Comparison of ENCODE assay signal across 9 mouse cellular contexts in the genomic region with DNA sequence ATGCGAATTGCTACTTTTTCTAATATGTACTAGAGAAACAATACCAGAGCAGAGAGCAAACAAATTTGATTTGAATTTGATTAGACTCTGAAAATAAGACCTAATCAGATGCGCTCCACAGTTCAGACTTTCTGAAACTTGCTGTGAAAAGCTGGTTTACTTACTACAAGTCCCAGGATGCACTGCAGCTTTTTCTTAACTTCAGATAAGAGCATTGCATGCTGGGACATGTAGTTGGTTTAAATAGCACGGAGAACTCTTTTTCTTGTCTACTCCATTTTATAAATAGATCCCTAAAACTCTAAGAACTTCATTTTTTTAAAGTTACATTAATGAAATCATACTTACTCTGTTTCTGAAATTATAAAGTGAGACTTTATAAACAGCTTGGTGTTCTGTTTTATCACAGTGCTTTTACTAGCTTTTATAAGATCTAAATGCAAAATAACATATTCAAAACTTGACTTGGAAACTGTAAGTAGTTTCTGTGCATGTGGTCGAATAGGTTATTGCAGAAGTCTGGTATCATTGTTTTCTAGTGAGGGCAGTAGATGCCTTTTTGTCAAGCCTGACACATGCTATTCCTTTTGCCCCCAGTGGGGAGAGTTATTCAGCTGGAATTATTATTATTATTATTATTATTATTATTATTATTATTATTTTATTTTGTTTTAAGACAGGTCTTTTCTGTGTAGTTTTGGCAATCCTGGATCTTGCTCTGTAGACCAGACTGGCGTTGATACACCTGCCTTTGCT.
DNase-seq lines count a peak whose midpoint lies in the region; ATAC-seq and TF ChIP-seq lines count a peak whose summit lies in the region.
"Had no signal": no experiment of that assay in that cellular context is flagged by ENCODE, and none has a peak within 500 bp of the region (broad histone marks: within the 10 kb centered on the region; RNA-seq: fewer than 3 reads in every experiment).

No protein-coding gene starts in this region.

- H3K36me3 ChIP-seq in forebrain, postnatal 0 days (ENCODE audit: insufficient read depth): no peaks in the 10 kb centered on the region

- no peak overlapping the region for H3K9ac ChIP-seq in forebrain, postnatal 0 days

- H3K27ac ChIP-seq in layer of hippocampus, adult 2 months: no peak overlapping the region
- no peak overlapping the region for H3K27ac ChIP-seq in forebrain, postnatal 0 days (ENCODE audit: low read depth, low read length)

- peak; percentile 57 for DNase-seq in adrenal gland, postnatal 14 days
- no peak for DNase-seq in adrenal gland, adult 8-10 months
- DNase-seq in layer of hippocampus, adult 2 months (ENCODE audit: low spot score in 2 of 2): peak in 1 of 2 experiments; percentile 46
- DNase-seq in layer of hippocampus, postnatal 36 days: no peak
- peak; percentile 85 for DNase-seq in ES-CJ7 (ENCODE audit: low read depth, low spot score)
- DNase-seq in forebrain, postnatal 0 days: peak; percentile 78
- DNase-seq in lung, postnatal 10 days: peak; percentile 72
- no peak for DNase-seq in right cerebral cortex, postnatal 14 days

- no peak overlapping the region for H3K4me2 ChIP-seq in forebrain, postnatal 0 days (ENCODE audit: low read depth)

- peaks cover 21% of the 10 kb centered on the region for H3K4me1 ChIP-seq in forebrain, postnatal 0 days (ENCODE audit: insufficient read depth)

- 70% methylated on average over 5 of the region's 5 CpGs for WGBS in forebrain, postnatal 0 days

- ATAC-seq in forebrain, postnatal 0 days: peak; percentile 84

- TF ChIP-seq CTCF in layer of hippocampus, adult 2 months (conservative IDR thresholded peaks at IDR 0.05): peak; percentile 51
- TF ChIP-seq CTCF in forebrain, postnatal 0 days (IDR thresholded peaks at IDR 0.05; ENCODE audit: low read depth): no peak

- H3K27me3 ChIP-seq in forebrain, postnatal 0 days (ENCODE audit: insufficient read depth, low read length): no peaks in the 10 kb centered on the region
- H3K27me3 ChIP-seq: megakaryocyte, embryonic 14.5 days had no signal

- H3K9me3 ChIP-seq in forebrain, postnatal 0 days (ENCODE audit: low read length): no peaks in the 10 kb centered on the region
- H3K9me3 ChIP-seq: megakaryocyte, embryonic 14.5 days had no signal

- no peak overlapping the region for H3K4me3 ChIP-seq in layer of hippocampus, adult 2 months
- no peak overlapping the region for H3K4me3 ChIP-seq in forebrain, postnatal 0 days (ENCODE audit: low read depth, low read length)
- H3K4me3 ChIP-seq: megakaryocyte, embryonic 14.5 days had no signal

Comparison
In these comparisons a context has a peak if more than half of its experiments do, and no peak if none do; other contexts are left out.
1. DNase-seq: peak in adrenal gland, postnatal 14 days (single experiment), ES-CJ7 (single experiment), forebrain, postnatal 0 days (single experiment) and lung, postnatal 10 days (single experiment); none in adrenal gland, adult 8-10 months (single experiment), layer of hippocampus, postnatal 36 days (0 of 2) and right cerebral cortex, postnatal 14 days (single experiment).